Mouse (Mus musculus) heart, adult 2 months (tissue): ENCODE data around the gene Cnksr3.
A peak's percentile ranks its signal among the peaks of the same experiment; 100 is the strongest.

ENCODE experiments used
- CTCF ChIP-seq: fragments of 200-600 bp; IDR thresholded peaks from 2 replicates; pipeline ENCODE4 v1.8.1; 2022; ENCODE audit warnings: antibody characterized with exemption, mild to moderate bottlenecking, moderate library complexity
- EP300 ChIP-seq: fragments of 200-500 bp; IDR thresholded peaks from 2 replicates; pipeline ENCODE4 v1.6.1; 2011; ENCODE audit warnings: low read depth, low read length, control low read depth; ENCODE audit not compliant: insufficient read depth
- POLR2A ChIP-seq: fragments of 200-500 bp; IDR thresholded peaks from 2 replicates; pipeline ENCODE4 v1.6.1; 2011; ENCODE audit warnings: mild to moderate bottlenecking, low read depth, low read length, control low read depth; ENCODE audit not compliant: insufficient read depth

- 0 out of 2 replicates have a peak, but pooled peaks have one; percentile 6 for TF ChIP-seq CTCF
- TF ChIP-seq POLR2A = no peak
- no peak for TF ChIP-seq EP300
Observed at GRCm38 (mm10) chr10:7124993-7125392, 87.0 kb downstream of the Cnksr3 start.
